In genomic region chr10:99639022-99639421, GRCm38 (mm10) we compare ENCODE assay signal across 15 mouse cellular contexts.
A peak's percentile ranks its signal among the peaks of the same experiment; 100 is the strongest.
DNase-seq lines count a peak whose midpoint lies in the region; ATAC-seq lines count a peak whose summit lies in the region.
"Had no signal": no experiment of that assay in that cellular context is flagged by ENCODE, and none has a peak within 500 bp of the region (broad histone marks: within the 10 kb centered on the region; RNA-seq: fewer than 3 reads in every experiment).

No protein-coding gene starts in this region.

- WGBS in forebrain, embryonic 12.5 days, result 70% methylated on average over 7 of the region's 7 CpGs
- WGBS in forebrain, embryonic 10.5 days, result 89% methylated on average over 7 of the region's 7 CpGs
- whole genome bisulfite sequencing in forebrain, embryonic 14.5 days, result 19% methylated on average over 7 of the region's 7 CpGs
- WGBS in neural tube, embryonic 13.5 days, result 48% methylated on average over 7 of the region's 7 CpGs

- ATAC-seq in forebrain, embryonic 12.5 days (ENCODE audit: low FRiP score), result peak; percentile 50; the same call in 1 of the 2 replicates
- ATAC-seq in forebrain, embryonic 14.5 days, result peak; percentile 92
- ATAC-seq in neural tube, embryonic 13.5 days (ENCODE audit: low read depth), result peak; percentile 90
- ATAC-seq: activated CD4-positive, CD25-positive, alpha-beta regulatory T cell, adult 4 months had no signal

- H3K9me3 ChIP-seq in forebrain, embryonic 12.5 days, result no peaks in the 10 kb centered on the region
- H3K9me3 ChIP-seq in forebrain, embryonic 10.5 days, result no peaks in the 10 kb centered on the region
- H3K9me3 ChIP-seq in forebrain, embryonic 14.5 days (replicated peaks; ENCODE audit: control insufficient read depth, low read length), result no peaks in the 10 kb centered on the region
- no peaks in the 10 kb centered on the region for H3K9me3 ChIP-seq in neural tube, embryonic 13.5 days
- H3K9me3 ChIP-seq: embryonic facial prominence, embryonic 15.5 days; heart, embryonic 13.5 days; liver, embryonic 13.5 days had no signal

- H3K4me1 ChIP-seq in forebrain, embryonic 12.5 days, result no peaks in the 10 kb centered on the region
- peaks cover 4% of the 10 kb centered on the region for H3K4me1 ChIP-seq in forebrain, embryonic 10.5 days
- H3K4me1 ChIP-seq in forebrain, embryonic 14.5 days (ENCODE audit: control insufficient read depth, insufficient read depth, low read length), result peaks cover 4% of the 10 kb centered on the region; the same call in 1 of the 2 replicates
- H3K4me1 ChIP-seq in neural tube, embryonic 13.5 days (replicated peaks), result peaks cover 7% of the 10 kb centered on the region; the same call in 1 of the 2 replicates
- H3K4me1 ChIP-seq: embryonic facial prominence, embryonic 15.5 days; liver, embryonic 13.5 days had no signal

- no peaks in the 10 kb centered on the region; the same call in 1 of the 2 replicates for H3K27me3 ChIP-seq in forebrain, embryonic 12.5 days
- no peaks in the 10 kb centered on the region; the same call in 1 of the 2 replicates for H3K27me3 ChIP-seq in forebrain, embryonic 10.5 days (ENCODE audit: poor library complexity, severe bottlenecking)
- H3K27me3 ChIP-seq in forebrain, embryonic 14.5 days (replicated peaks; ENCODE audit: control insufficient read depth, insufficient read depth, low read length), result no peaks in the 10 kb centered on the region
- H3K27me3 ChIP-seq in neural tube, embryonic 13.5 days, result no peaks in the 10 kb centered on the region
- H3K27me3 ChIP-seq: embryonic facial prominence, embryonic 15.5 days; heart, embryonic 13.5 days; liver, embryonic 13.5 days had no signal

- H3K27ac ChIP-seq in forebrain, embryonic 12.5 days, result 0 out of 2 replicates have a peak overlapping the region, but pooled peaks have one; percentile 8
- H3K27ac ChIP-seq in forebrain, embryonic 10.5 days, result no peak overlapping the region
- H3K27ac ChIP-seq in forebrain, embryonic 14.5 days (ENCODE audit: low read depth, low read length), result no peak overlapping the region
- peak overlapping the region; percentile 40; the same call in 1 of the 2 replicates for H3K27ac ChIP-seq in neural tube, embryonic 13.5 days (replicated peaks)
- H3K27ac ChIP-seq: embryonic facial prominence, embryonic 15.5 days; heart, embryonic 13.5 days; liver, embryonic 13.5 days had no signal

- H3K9ac ChIP-seq in forebrain, embryonic 12.5 days, result no peak overlapping the region
- H3K9ac ChIP-seq in forebrain, embryonic 14.5 days (ENCODE audit: low read length), result no peak overlapping the region
- no peak overlapping the region for H3K9ac ChIP-seq in neural tube, embryonic 13.5 days
- H3K9ac ChIP-seq: embryonic facial prominence, embryonic 15.5 days; heart, embryonic 13.5 days; liver, embryonic 13.5 days had no signal

- no peak overlapping the region for H3K4me2 ChIP-seq in forebrain, embryonic 12.5 days
- H3K4me2 ChIP-seq in forebrain, embryonic 14.5 days (ENCODE audit: low read length), result peak overlapping the region; percentile 19; the same call in 1 of the 2 replicates
- H3K4me2 ChIP-seq in neural tube, embryonic 13.5 days, result 0 out of 2 replicates have a peak overlapping the region, but pooled peaks have one; percentile 2
- H3K4me2 ChIP-seq: embryonic facial prominence, embryonic 15.5 days; heart, embryonic 13.5 days; liver, embryonic 13.5 days had no signal

- no peak overlapping the region for H3K4me3 ChIP-seq in forebrain, embryonic 12.5 days (replicated peaks)
- H3K4me3 ChIP-seq in forebrain, embryonic 10.5 days, result no peak overlapping the region
- no peak overlapping the region for H3K4me3 ChIP-seq in forebrain, embryonic 14.5 days (ENCODE audit: low read depth, low read length)
- no peak overlapping the region for H3K4me3 ChIP-seq in neural tube, embryonic 13.5 days
- H3K4me3 ChIP-seq: embryonic facial prominence, embryonic 15.5 days; heart, embryonic 13.5 days; liver, embryonic 13.5 days had no signal

- H3K36me3 ChIP-seq in forebrain, embryonic 12.5 days (replicated peaks), result no peaks in the 10 kb centered on the region
- H3K36me3 ChIP-seq in forebrain, embryonic 10.5 days (replicated peaks), result no peaks in the 10 kb centered on the region
- no peaks in the 10 kb centered on the region for H3K36me3 ChIP-seq in forebrain, embryonic 14.5 days (ENCODE audit: control insufficient read depth, insufficient read depth, low read length)
- no peaks in the 10 kb centered on the region for H3K36me3 ChIP-seq in neural tube, embryonic 13.5 days
- H3K36me3 ChIP-seq: embryonic facial prominence, embryonic 15.5 days; heart, embryonic 13.5 days; liver, embryonic 13.5 days had no signal

- no peak for DNase-seq in forebrain, embryonic 10.5 days (ENCODE audit: extremely low spot score, low spot score)
- peak; percentile 41 to 51 for DNase-seq in right cerebral cortex, postnatal 10 days (ENCODE audit: low spot score in 2 of 2)
- no peak for DNase-seq in right cerebral cortex, adult 18-20 months
- peak; percentile 93 for DNase-seq in forebrain, embryonic 14.5 days (ENCODE audit: low spot score)
- DNase-seq in adrenal gland, adult 2 months, result no peak
- no peak for DNase-seq in layer of hippocampus, adult 8-10 months (ENCODE audit: low spot score in 2 of 2)
- DNase-seq: liver, embryonic 13.5 days; lung, postnatal 36 days; retina, postnatal 1 day; thymus, postnatal 25 days had no signal

Comparison
In these comparisons a context has a peak if more than half of its experiments do, and no peak if none do; other contexts are left out.
1. H3K27ac ChIP-seq: peak in forebrain, embryonic 12.5 days (single experiment) and neural tube, embryonic 13.5 days (single experiment); none in forebrain, embryonic 10.5 days (single experiment) and forebrain, embryonic 14.5 days (single experiment).
2. DNase-seq: peak in right cerebral cortex, postnatal 10 days (2 of 2) and forebrain, embryonic 14.5 days (single experiment); none in forebrain, embryonic 10.5 days (single experiment), right cerebral cortex, adult 18-20 months (single experiment), adrenal gland, adult 2 months (single experiment) and layer of hippocampus, adult 8-10 months (0 of 2).
3. Peak in every context shown above with its lines, with median percentiles within 50 percentile points of each other: ATAC-seq.